In the genomic region with DNA sequence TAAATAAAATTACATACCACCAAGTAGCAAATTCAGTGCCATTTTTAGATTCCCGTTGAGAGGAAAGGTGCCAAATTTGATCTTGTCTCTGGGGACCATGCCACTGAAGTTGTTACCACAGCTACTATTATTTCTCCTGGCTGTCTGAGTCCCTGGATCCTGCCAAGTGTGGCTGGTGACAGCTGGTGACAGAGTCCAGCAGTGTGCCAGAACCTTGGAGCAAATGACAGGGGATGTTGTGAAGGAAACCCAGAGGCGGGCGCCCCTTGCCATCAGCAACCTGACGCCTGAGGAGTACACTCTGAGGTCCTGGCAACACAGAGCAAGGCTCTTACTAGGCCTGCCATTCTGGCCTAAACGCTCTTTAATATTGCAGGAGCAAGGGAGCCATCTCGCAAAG, we compare ENCODE assay signal across 8 mouse cellular contexts.
DNase-seq lines count a peak whose midpoint lies in the region; ATAC-seq lines count a peak whose summit lies in the region.

No protein-coding gene starts in this region.

- no peaks in the 10 kb centered on the region for H3K4me1 ChIP-seq in intestine, embryonic 16.5 days (ENCODE audit: control insufficient read depth, insufficient read depth, low read length)

- intact Hi-C loops in left cerebral cortex, postnatal 4 days (cut with DNase I) = no loop called here

- 77% methylated on average over 6 of the region's 6 CpGs for WGBS in intestine, embryonic 16.5 days

- H3K27ac ChIP-seq in intestine, embryonic 16.5 days (ENCODE audit: low read length) = no peak overlapping the region

- no peaks in the 10 kb centered on the region for H3K27me3 ChIP-seq in intestine, embryonic 16.5 days (replicated peaks; ENCODE audit: control insufficient read depth, insufficient read depth, low read length)

- no peaks in the 10 kb centered on the region for H3K36me3 ChIP-seq in intestine, embryonic 16.5 days (ENCODE audit: control insufficient read depth, insufficient read depth, low read length)

- H3K4me3 ChIP-seq in intestine, embryonic 16.5 days (ENCODE audit: low read length) = no peak overlapping the region

- peak; percentile 3 for DNase-seq in cerebellum, adult 9-11 months
- DNase-seq in cerebellum, adult 9-10 months = no peak
- peak; percentile 85 for DNase-seq in gastrocnemius, adult 18-20 months (ENCODE audit: low spot score)
- peak; percentile 72 for DNase-seq in heart, postnatal 4 days
- DNase-seq in left cerebral cortex, postnatal 4 days = peak; percentile 84
- no peak for DNase-seq in embryo, embryonic 10.5 days (ENCODE audit: low spot score)
- no peak for DNase-seq in kidney, postnatal 36 days

- H3K9ac ChIP-seq in intestine, embryonic 16.5 days (ENCODE audit: low read depth, low read length) = no peak overlapping the region

- H3K9me3 ChIP-seq in intestine, embryonic 16.5 days (ENCODE audit: control insufficient read depth, low read length) = no peaks in the 10 kb centered on the region

- ATAC-seq in intestine, embryonic 16.5 days = no peak

- no peak overlapping the region for H3K4me2 ChIP-seq in intestine, embryonic 16.5 days (ENCODE audit: low read depth, low read length)

Comparison
In these comparisons a context has a peak if more than half of its experiments do, and no peak if none do; other contexts are left out.
1. DNase-seq: peak in cerebellum, adult 9-11 months (single experiment), gastrocnemius, adult 18-20 months (single experiment), heart, postnatal 4 days (single experiment) and left cerebral cortex, postnatal 4 days (single experiment); none in cerebellum, adult 9-10 months (single experiment), embryo, embryonic 10.5 days (single experiment) and kidney, postnatal 36 days (0 of 2).